Mouse (Mus musculus): Measurements from ENCODE around the gene Zbtb20. TPM values are rescaled to one million over a fixed set of nuclear protein-coding genes. Genes with fewer than 3 reads are reported as not detected.

Gene Zbtb20
- polyA plus RNA-seq, 1 experiment from 2014 or later: 53.9 TPM

- no peak overlapping the region for H3K27ac ChIP-seq (replicated peaks)
- H3K4me2 ChIP-seq: no peak overlapping the region
- no peak overlapping the region for H3K4me3 ChIP-seq (replicated peaks)
- no peaks in the 10 kb centered on the region for H3K27me3 ChIP-seq (replicated peaks)
- no peak overlapping the region for H3K9ac ChIP-seq (replicated peaks)
- 0 out of 2 replicates have a peak, but pooled peaks cover 4% of the 10 kb centered on the region for H3K4me1 ChIP-seq
- 86% methylated on average over 2 of the region's 2 CpGs for WGBS
- H3K36me3 ChIP-seq: no peaks in the 10 kb centered on the region
- no peaks in the 10 kb centered on the region for H3K9me3 ChIP-seq (replicated peaks)
- no peak for ATAC-seq (ENCODE audit: low FRiP score)
Observed at GRCm38 (mm10) chr16:43443034-43443433, 567.4 kb downstream of the Zbtb20 start.

DNA sequence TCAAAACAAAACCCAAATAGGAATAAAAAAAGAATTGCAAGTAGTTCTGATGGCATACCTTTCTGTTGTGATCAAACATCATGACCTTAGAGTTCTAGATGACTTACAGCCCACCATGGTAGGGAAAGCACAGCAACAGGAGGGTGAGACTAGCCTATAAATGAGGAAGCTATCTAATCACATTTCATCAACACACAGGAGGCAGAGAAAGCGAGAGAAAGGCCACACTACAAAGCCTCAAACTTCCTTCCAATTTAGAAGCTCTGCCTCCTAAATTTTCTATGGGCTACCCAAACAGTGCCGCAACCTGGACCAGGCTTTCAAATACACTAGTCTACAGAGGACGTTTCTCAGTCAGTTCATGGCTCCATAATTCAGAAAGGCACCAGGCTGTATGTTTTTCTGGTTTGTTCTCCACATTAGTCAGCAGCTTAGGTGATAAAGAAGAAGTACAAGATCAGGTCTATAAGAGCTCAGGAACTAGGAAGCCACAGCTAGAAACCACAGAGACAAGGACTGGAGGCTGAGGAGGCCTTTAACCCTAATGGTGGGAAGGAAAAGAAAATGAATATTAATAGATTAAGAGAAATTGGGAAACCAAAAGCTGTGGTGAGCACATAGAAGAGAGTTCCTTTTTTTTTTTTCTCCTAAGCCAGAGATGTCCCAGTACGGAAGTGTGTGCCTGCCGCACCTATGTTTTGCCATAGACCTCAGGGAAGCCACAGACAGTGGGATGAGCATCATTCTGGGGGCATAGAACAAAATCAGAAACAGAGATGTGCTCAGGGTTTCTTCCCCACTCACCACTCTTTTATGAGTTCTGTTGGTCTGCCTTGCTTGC lies 572.7 kb downstream of the Zbtb20 start:
- Histone ChIP-seq H3K4me1 (no peaks in the 10 kb centered on the region), H3K27ac (replicated peaks) (no peak overlapping the region), H3K4me2 (no peak overlapping the region), H3K36me3 (no peaks in the 10 kb centered on the region), H3K4me3 (replicated peaks) (no peak overlapping the region), H3K27me3 (replicated peaks) (no peaks in the 10 kb centered on the region), H3K9ac (replicated peaks) (no peak overlapping the region), H3K9me3 (replicated peaks) (no peaks in the 10 kb centered on the region)
- 89% methylated on average over 5 of the region's 5 CpGs for WGBS
- no peak for ATAC-seq (ENCODE audit: low FRiP score)

GRCm38 (mm10) chr16:43454370-43454934 lies 578.8 kb downstream of the Zbtb20 start:
- Histone ChIP-seq H3K4me3 (replicated peaks) (no peak overlapping the region), H3K36me3 (no peaks in the 10 kb centered on the region), H3K4me1 (no peaks in the 10 kb centered on the region), H3K9me3 (replicated peaks) (no peaks in the 10 kb centered on the region), H3K4me2 (no peak overlapping the region), H3K27me3 (replicated peaks) (no peaks in the 10 kb centered on the region), H3K27ac (replicated peaks) (no peak overlapping the region), H3K9ac (replicated peaks) (no peak overlapping the region)
- 69% methylated on average over 4 of the region's 4 CpGs for WGBS
- ATAC-seq (ENCODE audit: low FRiP score): no peak

DNA sequence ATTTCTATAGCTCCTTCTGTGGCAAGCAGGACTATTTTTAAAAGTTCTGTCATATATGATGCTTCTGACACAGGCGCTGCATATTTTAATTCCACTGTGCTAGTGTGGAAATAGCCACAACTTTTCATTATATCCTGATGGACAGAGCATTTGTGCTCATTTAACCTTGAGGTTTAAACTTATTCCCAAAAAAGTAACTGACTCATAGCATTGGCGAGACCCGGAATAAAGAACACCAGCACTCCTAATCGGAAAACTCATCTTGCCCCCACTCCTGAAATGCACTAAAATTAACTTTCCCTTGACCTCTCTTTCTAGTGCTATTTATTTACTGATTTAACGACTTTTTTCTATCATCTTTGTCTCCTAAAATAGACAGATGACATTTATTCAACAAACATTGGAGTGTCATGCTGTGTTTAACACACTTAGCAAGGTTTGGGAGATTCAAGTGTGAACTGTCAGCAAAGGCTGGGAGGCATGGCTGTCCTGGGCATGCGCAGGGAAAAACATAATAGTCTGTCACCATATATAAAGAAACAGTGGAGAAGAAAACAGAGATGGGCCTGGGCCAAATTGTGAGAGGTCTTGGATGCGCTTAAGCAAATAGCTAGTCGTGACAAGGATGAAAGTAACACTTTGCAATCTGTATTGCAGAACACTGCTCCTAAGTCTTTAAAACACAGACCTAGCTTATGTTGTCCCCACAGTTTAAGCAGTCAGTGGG lies 580.9 kb downstream of the Zbtb20 start:
- Histone ChIP-seq H3K4me3 (replicated peaks) (no peak overlapping the region), H3K4me1 (no peaks in the 10 kb centered on the region), H3K27ac (replicated peaks) (no peak overlapping the region), H3K36me3 (no peaks in the 10 kb centered on the region), H3K9ac (replicated peaks) (no peak overlapping the region), H3K4me2 (no peak overlapping the region), H3K27me3 (replicated peaks) (no peaks in the 10 kb centered on the region), H3K9me3 (replicated peaks) (no peaks in the 10 kb centered on the region)
- no peak for ATAC-seq (ENCODE audit: low FRiP score)
- 76% methylated on average over 8 of the region's 8 CpGs for WGBS

DNA sequence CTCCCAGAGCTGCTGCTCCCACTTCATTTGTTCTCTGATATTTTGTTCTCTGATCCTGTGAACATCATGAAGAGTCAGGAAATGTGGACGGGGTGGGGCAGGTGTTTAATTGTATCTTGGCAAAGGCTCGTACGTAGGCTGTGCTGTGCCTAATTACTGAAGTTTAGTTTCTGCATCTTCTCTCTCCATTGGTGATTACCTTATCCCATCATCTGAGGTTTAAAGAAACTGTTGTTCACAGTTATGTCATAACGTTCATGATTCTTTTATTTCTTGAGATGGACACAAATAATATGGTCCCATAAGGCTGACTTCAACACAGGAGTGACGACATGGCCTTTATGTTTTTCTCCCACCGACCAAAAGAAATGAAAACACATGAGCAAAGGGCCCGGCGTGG lies 582.1 kb downstream of the Zbtb20 start:
- no peaks in the 10 kb centered on the region for H3K9me3 ChIP-seq (replicated peaks)
- ATAC-seq (ENCODE audit: low FRiP score): no peak
- H3K36me3 ChIP-seq: no peaks in the 10 kb centered on the region
- no peak overlapping the region for H3K27ac ChIP-seq (replicated peaks)
- H3K4me3 ChIP-seq (replicated peaks): no peak overlapping the region
- 82% methylated on average over 8 of the region's 8 CpGs for WGBS
- no peaks in the 10 kb centered on the region for H3K27me3 ChIP-seq (replicated peaks)
- no peak overlapping the region for H3K4me2 ChIP-seq
- H3K4me1 ChIP-seq: no peaks in the 10 kb centered on the region
- H3K9ac ChIP-seq (replicated peaks): no peak overlapping the region

DNA sequence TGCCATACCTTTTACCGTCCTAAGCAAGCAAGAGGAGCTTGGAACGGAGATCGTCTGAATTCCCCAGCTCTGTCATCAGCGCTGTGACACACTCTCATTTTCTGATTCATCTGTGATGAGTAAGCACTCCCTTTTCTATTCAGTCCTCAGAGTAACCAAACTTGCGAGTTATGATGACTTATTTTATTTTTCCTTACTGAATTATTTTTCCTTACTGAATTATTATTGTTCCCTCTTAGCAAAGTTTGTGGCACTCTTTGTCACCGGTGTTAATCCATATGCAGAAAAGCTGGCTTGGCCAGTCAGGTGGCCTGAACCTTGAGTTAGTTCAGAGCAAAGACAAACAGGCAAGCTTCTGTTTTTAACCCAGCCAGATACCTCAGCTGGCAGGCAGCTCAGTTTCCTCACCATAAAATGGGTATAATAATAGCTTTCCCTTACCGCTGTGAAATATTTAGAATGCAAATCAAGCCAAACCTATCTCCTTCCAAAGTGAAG lies 583.1 kb downstream of the Zbtb20 start:
- Histone ChIP-seq H3K27ac (replicated peaks) (no peak overlapping the region), H3K9me3 (replicated peaks) (no peaks in the 10 kb centered on the region), H3K4me2 (no peak overlapping the region), H3K4me3 (replicated peaks) (no peak overlapping the region), H3K4me1 (peaks cover 2% of the 10 kb centered on the region; the same call in 1 of the 2 replicates), H3K27me3 (replicated peaks) (no peaks in the 10 kb centered on the region), H3K36me3 (no peaks in the 10 kb centered on the region), H3K9ac (replicated peaks) (no peak overlapping the region)
- ATAC-seq (ENCODE audit: low FRiP score): no peak
- 76% methylated on average over 7 of the region's 7 CpGs for WGBS

DNA sequence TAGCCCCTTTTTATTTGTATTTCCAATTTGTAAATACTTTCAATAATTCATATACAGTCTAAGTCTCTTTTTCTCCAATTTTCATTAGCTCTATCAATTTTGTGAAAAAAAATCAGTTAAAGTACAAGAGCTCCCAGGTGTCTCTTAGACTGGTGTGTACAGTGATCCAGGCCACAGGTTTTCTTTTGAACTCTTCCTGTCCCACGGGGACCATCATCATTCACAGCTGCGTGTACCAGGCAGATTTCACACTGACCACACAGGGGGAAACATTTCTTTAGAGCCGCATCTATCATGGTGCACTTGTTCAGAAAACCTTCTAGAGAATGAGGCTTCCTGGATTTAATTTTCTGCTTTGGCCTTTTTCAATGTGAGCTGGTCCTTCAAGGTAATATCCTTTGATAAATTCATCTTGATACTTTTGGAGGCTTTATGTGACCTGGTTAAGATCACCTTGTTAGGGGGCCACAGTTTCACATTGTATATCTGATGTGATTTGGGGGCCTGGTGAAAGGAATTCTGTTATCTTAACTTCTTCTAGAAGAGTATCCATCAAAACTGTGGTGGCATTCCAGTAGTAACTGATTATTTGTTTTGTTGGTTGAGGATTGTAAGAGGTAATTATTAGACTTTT lies 586.2 kb downstream of the Zbtb20 start:
- Histone ChIP-seq H3K4me3 (replicated peaks) (no peak overlapping the region), H3K27me3 (replicated peaks) (no peaks in the 10 kb centered on the region), H3K4me2 (no peak overlapping the region), H3K36me3 (no peaks in the 10 kb centered on the region), H3K9ac (replicated peaks) (no peak overlapping the region), H3K9me3 (replicated peaks) (no peaks in the 10 kb centered on the region), H3K27ac (replicated peaks) (no peak overlapping the region), H3K4me1 (peaks cover 14% of the 10 kb centered on the region)
- WGBS: 55% methylated on average over 3 of the region's 3 CpGs
- no peak for ATAC-seq (ENCODE audit: low FRiP score)

GRCm38 (mm10) chr16:43462470-43463455 lies 587.1 kb downstream of the Zbtb20 start:
- Histone ChIP-seq H3K36me3 (no peaks in the 10 kb centered on the region), H3K27ac (replicated peaks) (0 out of 2 replicates have a peak overlapping the region, but pooled peaks have one; percentile 23)

GRCm38 (mm10) chr16:43463684-43464475 lies 588.2 kb downstream of the Zbtb20 start:
- Histone ChIP-seq H3K9me3 (replicated peaks) (no peaks in the 10 kb centered on the region), H3K4me3 (replicated peaks) (no peak overlapping the region), H3K4me1 (peaks cover 14% of the 10 kb centered on the region), H3K27me3 (replicated peaks) (no peaks in the 10 kb centered on the region), H3K4me2 (no peak overlapping the region), H3K9ac (replicated peaks) (no peak overlapping the region), H3K36me3 (no peaks in the 10 kb centered on the region), H3K27ac (replicated peaks) (no peak overlapping the region)
- WGBS: 42% methylated on average over 13 of the region's 13 CpGs
- peak; percentile 62; the same call in 1 of the 2 replicates for ATAC-seq (ENCODE audit: low FRiP score)

More at GRCm38 (mm10) chr16:43462470-43463455, 587.1 kb downstream of the Zbtb20 start:
- H3K9ac ChIP-seq (replicated peaks): no peak overlapping the region
- WGBS: 53% methylated on average over 11 of the region's 11 CpGs
- ATAC-seq (ENCODE audit: low FRiP score): no peak; the same call in 1 of the 2 replicates
- no peaks in the 10 kb centered on the region for H3K9me3 ChIP-seq (replicated peaks)
- peaks cover 14% of the 10 kb centered on the region for H3K4me1 ChIP-seq
- no peaks in the 10 kb centered on the region for H3K27me3 ChIP-seq (replicated peaks)
- no peak overlapping the region for H3K4me2 ChIP-seq
- H3K4me3 ChIP-seq (replicated peaks): no peak overlapping the region

- Histone ChIP-seq H3K9ac (replicated peaks) (no peak overlapping the region), H3K9me3 (replicated peaks) (no peaks in the 10 kb centered on the region), H3K4me3 (replicated peaks) (no peak overlapping the region), H3K27ac (replicated peaks) (no peak overlapping the region; the same call in 1 of the 2 replicates), H3K4me2 (no peak overlapping the region), H3K27me3 (replicated peaks) (no peaks in the 10 kb centered on the region), H3K4me1 (peaks cover 14% of the 10 kb centered on the region), H3K36me3 (no peaks in the 10 kb centered on the region)
- WGBS: 61% methylated on average over 10 of the region's 10 CpGs
- no peak; the same call in 1 of the 2 replicates for ATAC-seq (ENCODE audit: low FRiP score)
Observed at GRCm38 (mm10) chr16:43464476-43465080, 588.9 kb downstream of the Zbtb20 start.

All from neural tube, embryonic 15.5 days (tissue).